Mouse (Mus musculus) 3T3-L1 (cell line): ENCODE data around the gene 1600014C10Rik.

Experiments
- DNase-seq: peaks from one replicate; pipeline ENCODE4 v3.0.0-alpha.2; 2015; ENCODE audit warnings: low read depth, low spot score

Gene 1600014C10Rik

GRCm38 (mm10) chr7:38183709-38184417, 846 bp downstream of the 1600014C10Rik start:
- peak; percentile 79 for DNase-seq

- DNase-seq: no peak
Observed at GRCm38 (mm10) chr7:38184418-38184745, 1.4 kb downstream of the 1600014C10Rik start.

- DNase-seq: peak; percentile 52
Observed at GRCm38 (mm10) chr7:38184786-38185185, 1.8 kb downstream of the 1600014C10Rik start.

- DNase-seq: no peak
Observed at GRCm38 (mm10) chr7:38186861-38187260, 3.8 kb downstream of the 1600014C10Rik start.

GRCm38 (mm10) chr7:38187796-38188195, 4.8 kb downstream of the 1600014C10Rik start:
- peak; percentile 45 for DNase-seq

- peak; percentile 57 for DNase-seq
Observed at GRCm38 (mm10) chr7:38188281-38189075, 5.5 kb downstream of the 1600014C10Rik start.

- DNase-seq: peak; percentile 52
Observed at GRCm38 (mm10) chr7:38189136-38189982, 6.3 kb downstream of the 1600014C10Rik start.

GRCm38 (mm10) chr7:38190056-38190835, 7.2 kb downstream of the 1600014C10Rik start:
- peak; percentile 69 for DNase-seq

GRCm38 (mm10) chr7:38191146-38191545, 8.1 kb downstream of the 1600014C10Rik start:
- DNase-seq: peak; percentile 51

GRCm38 (mm10) chr7:38191571-38191970, 8.6 kb downstream of the 1600014C10Rik start:
- peak; percentile 67 for DNase-seq

- no peak for DNase-seq
Observed at GRCm38 (mm10) chr7:38199907-38200605, 17.0 kb downstream of the 1600014C10Rik start.

GRCm38 (mm10) chr7:38200606-38201289, 17.7 kb downstream of the 1600014C10Rik start:
- no peak for DNase-seq

GRCm38 (mm10) chr7:38201290-38201658, 18.3 kb downstream of the 1600014C10Rik start:
- peak; percentile 1 for DNase-seq

- DNase-seq: no peak
Observed at GRCm38 (mm10) chr7:38204314-38204713, 21.3 kb downstream of the 1600014C10Rik start.

GRCm38 (mm10) chr7:38205801-38206200, 22.8 kb downstream of the 1600014C10Rik start:
- peak; percentile 1 for DNase-seq

GRCm38 (mm10) chr7:38206564-38206963, 23.5 kb downstream of the 1600014C10Rik start:
- DNase-seq: no peak

- peak; percentile 1 for DNase-seq
Observed at GRCm38 (mm10) chr7:38208969-38209368, 26.0 kb downstream of the 1600014C10Rik start.

GRCm38 (mm10) chr7:38209478-38210152, 26.6 kb downstream of the 1600014C10Rik start:
- peak; percentile 4 for DNase-seq

- DNase-seq: no peak
Observed at GRCm38 (mm10) chr7:38212651-38213062, 29.6 kb downstream of the 1600014C10Rik start.
